Mouse (Mus musculus) 416B (cell line): ENCODE results near the gene Nhsl1.

Experiments
- DNase-seq: peaks from one replicate; pipeline ENCODE4 v3.0.0; 2011; ENCODE audit warnings: low read depth

The Nhsl1 gene

DNA sequence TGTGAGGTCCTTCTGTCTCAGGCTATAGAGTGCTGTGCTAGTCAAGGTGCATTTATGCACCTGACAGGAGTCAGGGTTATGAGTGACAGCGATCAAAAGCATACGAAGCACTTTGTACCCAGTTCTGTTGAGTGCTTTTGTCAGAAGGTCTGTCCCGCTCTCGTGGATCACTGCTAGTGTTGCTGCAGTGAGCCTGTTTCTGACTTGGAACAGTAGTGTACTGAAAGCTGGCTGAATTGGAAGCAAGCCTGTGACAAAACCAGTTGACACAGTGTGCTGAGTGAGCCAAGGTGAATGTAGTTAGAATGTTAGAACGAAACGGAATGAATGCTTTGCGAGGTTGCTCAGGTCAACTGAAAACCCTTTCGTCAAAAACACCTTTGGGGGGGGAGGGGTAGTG is 82.2 kb downstream of the Nhsl1 start:
- no peak for DNase-seq

DNA sequence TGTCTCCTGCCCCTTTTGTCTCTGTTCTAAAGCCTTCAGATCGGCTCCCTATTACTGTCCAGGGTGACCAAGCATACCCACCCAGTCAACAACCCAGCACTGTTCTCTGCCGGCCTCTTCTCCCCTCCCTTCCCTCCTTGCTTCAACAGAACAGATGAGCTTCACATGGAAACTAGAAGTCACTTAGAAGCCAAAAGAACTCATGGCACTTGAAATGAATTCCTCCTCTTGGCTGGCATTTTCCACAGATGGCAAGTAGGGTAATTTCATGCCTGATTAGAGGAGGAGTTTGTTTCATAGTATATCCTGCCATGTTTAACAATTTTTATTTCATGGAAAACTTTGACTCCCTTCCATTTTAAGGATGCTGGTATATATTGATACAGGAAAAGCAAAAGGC is 85.2 kb downstream of the Nhsl1 start:
- no peak for DNase-seq

DNA sequence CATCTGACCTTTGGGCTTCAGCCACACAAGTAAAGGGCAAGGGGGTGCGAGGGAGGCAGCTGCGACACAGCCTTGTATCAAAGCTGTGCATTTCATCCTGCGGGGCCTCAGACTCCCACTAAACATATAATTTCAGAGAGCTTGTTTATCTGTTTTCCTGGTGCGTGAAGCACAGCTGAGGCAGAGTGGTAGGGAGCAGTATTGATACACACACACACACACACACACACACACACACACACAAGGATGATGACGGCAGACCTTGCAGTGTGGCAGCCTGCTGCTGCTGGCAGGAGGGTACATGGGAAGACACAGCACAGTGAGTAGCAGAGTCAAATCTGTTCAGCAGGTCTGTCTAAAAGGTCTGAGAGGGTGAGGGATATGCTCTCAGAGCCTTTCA is 85.9 kb downstream of the Nhsl1 start:
- no peak for DNase-seq

DNA sequence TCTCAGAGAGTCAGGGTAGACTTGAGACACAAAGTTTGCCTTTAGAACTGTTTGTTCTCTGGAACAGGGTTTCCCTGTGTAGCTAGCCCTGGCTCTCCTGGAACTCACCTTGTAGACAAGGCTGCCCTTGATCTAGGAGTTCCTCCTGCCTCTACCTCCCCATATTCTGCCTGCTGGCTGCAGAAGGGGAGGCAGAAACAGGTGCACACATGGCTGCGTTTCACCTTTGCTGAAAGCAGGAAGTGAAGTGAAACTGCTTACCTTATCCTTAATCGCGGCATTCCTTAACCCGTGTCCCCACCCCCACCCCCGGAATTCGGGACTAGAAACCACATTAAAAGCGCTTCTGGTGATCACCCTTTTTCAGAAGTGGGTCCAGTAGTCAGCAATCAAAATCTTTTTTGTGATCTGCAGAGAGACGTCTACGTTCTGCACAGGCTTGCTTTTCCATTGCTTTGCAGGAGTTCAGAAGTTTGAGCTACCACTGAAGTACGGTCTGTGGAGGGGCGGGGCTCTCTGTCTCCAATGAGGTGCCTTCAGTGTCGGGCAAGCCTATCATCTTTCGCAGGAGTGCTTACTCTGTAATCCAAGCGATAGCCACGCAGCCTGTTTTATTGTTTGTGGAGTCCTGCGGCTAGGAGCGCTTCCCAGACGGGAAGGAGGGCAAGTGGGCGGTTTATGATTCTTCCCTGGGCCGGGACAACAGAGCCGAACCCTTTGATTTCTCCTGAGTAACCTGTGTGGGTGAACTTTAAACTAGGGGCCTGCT is 88.5 kb downstream of the Nhsl1 start:
- DNase-seq = peak; percentile 81

DNA sequence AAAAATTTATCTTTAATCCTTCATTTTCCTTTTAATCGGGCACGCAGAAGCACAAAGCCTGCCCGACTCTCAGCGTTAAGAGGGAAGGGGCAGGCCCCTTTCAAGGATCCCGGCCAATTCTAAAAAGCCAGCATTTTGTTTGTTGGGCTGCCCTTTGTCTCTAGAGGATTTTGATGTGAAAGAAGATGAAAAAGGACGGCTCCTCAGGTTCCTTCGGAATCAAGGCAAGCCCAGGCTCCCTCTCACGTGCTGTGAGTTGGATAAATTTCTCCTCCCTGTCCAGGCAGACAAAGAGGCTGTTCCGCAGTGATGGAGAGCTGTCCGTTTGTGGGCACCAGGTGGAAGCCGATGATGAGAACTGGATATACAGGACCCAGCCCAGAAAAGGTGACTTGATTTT is 89.3 kb downstream of the Nhsl1 start:
- no peak for DNase-seq

DNA sequence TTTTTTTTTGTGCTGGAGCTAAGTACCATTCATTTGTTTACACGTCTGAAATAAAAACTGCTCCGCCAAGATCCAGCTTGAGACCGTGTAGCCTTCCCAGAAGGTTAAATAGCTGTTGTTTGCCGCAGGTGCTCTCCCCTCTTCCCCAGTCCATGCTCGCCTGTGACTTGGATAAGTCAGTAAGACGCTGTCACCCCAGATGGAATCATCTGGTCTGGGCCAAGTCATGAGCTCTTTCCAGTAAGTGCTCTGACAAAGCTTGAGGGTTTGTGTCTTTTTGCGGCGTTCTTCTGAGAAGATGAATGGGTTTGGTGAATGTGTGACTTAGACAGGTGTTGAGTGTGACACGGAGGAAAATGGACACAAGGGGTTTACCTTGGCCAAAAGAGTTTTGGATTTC is 89.8 kb downstream of the Nhsl1 start:
- DNase-seq = no peak

DNA sequence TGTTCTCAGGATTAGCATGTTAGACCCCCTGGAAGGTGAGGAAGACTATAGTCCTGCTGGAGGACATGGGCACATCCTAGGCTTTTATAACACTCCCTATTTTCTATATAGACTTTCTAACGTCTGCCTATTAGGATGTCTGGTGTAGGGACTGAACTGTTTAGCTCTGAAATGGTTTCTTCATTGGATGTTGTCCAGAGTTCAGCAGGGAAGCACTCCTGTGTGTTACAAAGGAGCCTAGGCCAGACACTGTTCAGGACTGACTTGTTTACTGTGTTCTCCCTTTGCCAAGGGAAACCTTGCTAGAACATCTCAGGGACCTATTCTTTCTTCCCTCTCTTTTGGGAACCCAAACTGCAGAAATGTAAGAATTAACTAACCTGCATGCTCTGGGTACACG is 90.3 kb downstream of the Nhsl1 start:
- DNase-seq = no peak

DNA sequence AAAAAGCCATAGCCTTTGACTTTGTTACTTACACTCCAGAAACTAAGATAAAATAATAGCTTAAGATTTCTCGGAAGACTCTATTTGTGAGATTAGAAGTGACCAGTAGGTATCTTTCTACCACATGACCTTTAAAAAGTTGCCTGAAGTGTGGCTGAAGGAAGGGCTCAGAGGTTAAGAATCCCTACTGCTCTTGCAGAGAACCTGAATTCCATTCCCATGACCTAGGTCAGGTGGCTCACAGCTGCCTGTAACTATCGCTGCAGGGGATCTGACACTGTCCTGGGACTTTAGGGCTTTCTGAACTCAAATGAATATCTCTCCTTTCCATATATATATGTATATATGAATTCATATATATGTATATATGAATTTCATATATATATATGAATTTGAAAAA is 92.5 kb downstream of the Nhsl1 start:
- no peak for DNase-seq

DNA sequence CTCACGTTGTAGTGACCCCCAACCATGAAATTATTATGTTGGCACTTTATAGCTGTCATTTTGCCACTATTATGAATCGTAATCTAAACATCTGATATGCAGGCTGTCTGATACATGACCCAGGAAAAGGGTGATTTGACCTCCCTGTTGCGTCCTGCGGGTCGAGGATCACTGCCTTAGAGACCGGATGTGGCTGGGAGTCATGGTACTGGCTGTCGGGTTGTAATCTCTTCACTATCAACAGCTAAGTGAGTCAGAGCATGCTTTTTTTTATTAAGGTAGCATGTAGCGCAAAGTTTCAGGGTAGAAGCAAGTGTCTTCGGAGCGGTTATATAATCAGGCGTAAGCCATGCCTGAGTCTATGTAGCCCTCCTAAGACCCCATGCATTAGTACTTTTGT is 97.2 kb downstream of the Nhsl1 start:
- peak; percentile 87 for DNase-seq

DNA sequence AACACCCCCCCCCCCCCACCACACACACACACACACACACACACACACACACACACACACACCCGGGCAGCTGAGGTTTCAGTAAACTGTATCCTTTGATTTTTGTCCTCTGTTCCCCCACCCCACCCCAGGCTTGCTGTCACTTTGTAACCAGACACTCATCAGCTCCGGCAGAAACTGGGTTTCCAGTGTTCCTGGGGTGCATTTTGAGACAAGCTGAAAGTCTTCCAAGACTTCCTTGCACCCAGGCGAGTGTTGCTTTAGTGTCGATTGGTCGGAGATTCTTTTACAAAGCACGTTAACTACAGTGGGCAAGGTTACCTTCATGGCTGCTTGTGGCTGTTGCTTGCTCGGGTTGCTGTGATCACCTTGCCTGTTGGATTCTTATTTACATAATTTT is 99.4 kb downstream of the Nhsl1 start:
- no peak for DNase-seq

DNA sequence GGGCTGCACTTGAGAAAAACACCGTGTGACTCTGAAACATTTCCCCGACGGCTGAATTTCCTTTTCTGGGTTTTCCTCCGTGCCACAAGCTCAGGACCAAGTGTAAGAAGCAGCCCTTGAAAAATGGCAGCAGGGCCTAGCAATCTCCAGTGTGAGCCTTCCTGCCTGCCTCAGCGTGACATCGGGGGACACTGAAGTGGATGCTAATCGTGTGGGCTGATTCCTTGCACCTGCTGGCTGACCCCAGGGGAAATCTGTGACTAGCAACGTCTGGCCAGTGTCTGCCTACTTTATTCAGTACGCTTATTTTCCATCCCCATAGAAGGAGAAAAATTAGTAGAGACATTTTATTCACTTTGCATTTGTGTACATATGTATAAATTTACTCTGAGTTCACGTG is 100.7 kb downstream of the Nhsl1 start:
- DNase-seq = no peak

DNA sequence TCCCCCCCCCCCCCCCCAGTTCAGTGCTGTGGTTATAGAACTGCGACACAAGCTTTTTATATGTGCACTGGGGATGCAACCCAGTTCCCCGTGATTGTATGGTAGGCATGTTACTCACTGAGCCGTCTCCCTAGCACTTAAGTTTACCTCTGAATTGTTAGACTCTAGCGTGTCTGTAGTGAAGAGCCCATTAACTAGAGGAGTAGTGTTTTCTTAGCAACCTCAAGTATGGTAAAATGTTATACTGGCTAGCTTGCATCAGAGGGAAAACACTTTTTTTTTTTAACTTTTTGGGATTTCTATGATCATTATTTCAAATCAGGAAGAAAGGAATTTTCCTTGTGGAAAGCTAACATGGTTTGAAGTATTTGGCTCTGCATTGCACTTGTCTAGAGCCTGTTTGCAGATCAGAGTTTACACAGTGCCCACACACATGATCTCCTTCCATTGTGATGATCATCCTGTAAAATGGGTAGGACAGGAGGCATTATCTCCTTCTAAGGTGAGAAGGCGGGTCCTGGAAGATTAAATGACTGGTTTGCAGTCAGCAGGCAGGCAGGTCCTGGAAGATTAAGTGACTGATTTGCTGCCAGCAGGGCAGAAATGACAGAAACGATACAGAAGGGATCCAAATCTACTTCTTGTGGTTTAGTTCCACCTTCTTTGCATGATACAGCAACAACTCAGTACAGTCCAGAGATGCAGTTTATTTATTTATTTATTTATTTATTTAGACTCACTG is 101.6 kb downstream of the Nhsl1 start:
- peak; percentile 18 for DNase-seq

DNA sequence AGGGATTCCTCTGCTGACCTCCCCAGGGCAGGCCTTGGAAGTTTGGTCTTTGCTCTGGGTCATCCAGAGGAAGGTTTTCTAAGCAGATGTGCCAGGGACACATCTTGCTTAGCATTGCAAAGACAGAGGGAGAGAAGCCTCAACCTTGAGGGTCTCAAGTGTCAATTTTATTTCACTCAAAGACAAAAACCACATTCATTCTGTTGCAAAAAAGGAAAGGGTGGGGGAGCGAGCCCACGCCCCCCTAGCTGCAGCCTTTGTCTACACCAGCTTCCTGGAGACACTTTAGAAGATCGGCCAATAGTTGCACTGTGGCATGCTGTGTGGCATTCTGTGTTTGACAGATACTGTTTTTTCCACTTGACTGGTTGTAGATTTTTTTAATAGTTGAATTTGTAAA is 104.2 kb downstream of the Nhsl1 start:
- DNase-seq = peak; percentile 35

DNA sequence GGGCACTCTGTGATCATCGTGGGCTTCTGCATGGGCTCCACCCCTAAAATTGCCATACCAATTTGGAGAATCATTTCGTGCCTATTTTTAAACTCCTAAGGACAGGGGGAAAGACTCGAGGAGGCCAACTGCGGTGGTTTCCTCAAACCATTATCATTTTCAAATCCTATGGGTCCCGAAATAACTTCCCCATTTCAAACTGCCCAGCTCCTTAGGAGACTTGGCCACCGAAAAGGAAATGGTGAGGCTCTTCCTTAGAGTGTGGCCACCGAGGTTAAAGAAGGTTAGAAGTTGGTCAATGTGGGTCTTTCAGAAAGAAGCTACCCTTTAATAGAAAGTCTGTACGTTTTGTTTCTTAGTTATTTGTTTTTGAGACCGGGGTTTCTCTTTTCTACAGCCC is 104.8 kb downstream of the Nhsl1 start:
- DNase-seq = peak; percentile 85

DNA sequence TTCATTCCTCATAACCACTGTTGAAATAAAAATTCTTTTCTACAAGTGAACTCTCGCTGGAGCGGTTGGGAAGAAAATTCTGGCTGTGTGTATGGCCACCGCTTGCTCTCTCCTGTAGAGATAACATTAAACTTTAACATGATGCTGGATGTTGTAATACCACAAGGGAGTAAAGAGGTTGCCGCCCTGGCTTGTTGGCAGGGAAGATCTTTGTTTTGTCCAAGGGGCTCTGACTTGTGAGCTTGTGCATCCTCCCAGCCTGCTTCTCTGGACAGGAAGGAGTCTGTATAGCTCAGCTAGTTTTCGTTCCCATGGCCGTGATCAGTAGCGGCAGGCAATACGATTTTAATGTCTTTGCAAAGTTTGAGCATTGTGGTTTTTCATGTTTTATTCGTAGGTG is 109.1 kb downstream of the Nhsl1 start:
- no peak for DNase-seq

DNA sequence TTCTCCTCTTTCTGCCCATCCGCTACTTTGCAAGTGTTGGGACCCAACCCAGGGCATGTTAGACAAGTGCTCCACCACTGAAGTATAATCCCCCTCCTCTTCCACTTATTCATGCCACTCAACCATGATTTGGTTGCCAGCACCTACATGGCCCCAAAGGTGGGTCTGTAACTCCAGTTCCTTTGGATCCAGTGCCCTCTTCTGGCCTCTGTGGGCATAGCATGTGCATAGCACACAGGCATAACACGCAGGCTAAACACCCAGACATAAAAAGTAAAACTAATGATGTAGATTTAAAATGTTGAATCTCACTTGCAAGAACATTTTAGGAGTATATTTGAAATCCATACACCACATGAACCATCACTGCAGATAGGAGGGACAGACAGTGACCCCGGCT is 110.7 kb downstream of the Nhsl1 start:
- peak; percentile 44 for DNase-seq

DNA sequence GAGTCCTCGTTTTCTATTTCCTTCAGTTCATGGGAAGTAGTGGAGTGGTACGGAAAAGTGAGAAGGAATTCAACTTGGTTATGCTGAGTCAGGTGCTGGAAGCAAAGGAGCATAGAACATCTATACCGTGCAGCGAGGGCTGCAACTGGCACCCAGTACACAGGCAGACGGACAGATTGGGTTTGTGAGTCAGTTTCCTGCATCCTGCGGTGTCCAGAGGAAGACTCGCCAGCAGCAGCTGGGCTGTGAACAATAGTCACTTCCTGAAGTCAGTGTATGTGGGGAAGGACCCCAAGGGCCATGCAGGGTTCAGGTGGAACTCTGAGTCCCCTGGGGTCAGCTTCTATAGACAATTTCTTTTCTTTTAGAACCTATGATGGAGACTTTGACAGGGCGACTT is 111.4 kb downstream of the Nhsl1 start:
- DNase-seq = peak; percentile 96

DNA sequence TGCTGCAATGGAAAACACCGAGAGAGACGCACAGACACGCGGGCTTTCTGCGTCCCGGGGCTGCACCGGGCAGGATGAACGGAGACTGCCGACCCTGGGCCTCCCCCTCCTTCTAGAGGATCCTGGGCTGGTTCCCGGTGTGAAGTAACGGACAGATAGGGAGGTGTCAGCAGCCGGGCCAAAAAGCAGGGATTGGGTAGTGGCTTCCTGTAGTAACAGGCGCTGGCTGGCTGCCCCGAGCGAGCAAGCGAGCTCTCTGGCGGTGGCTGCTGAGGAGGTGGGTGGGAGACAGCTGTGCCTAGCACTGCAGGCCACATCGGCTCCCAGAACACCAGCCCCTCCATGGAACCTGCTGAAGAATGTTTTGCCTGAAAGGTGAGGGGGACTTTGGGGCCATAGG is 112.2 kb downstream of the Nhsl1 start:
- peak; percentile 84 for DNase-seq

DNA sequence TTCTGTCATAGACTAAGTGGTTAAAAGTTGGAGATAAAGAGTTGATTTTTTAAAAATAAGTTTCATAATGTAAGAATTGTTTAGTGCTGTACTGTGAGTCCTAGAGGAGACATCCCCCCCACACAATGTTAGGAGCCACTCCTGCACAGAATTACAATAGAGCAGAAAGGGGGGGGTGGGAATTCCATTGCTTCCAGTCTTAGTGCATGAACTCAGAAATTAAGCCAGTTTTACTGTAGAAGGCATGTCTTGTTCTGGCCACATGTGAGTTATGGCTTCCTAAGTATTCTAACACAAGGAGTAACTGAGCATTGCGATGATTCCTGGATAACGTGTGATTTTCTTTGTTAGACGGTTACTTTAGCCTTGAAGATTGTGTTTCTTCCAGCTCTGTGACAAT is 112.8 kb downstream of the Nhsl1 start:
- DNase-seq = peak; percentile 49

DNA sequence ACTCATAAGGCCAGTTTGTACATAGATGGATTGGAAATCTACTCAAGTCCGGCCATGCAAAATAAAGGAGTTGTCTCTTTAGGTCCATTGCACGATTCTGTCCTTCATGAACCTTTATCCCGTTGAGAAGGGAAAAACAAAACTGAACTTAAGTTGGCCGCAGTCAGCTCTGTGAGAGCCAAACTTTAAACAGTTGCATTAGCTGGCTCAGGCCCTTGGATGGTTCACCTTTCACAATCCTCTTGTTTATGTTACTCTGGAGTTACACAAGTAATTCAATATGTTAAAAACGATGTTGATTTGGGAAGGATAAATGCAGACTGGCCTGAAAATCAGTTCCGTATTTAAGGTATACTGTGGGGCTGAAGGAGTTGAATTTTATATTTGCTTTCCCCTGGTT is 116.7 kb downstream of the Nhsl1 start:
- DNase-seq = no peak

DNA sequence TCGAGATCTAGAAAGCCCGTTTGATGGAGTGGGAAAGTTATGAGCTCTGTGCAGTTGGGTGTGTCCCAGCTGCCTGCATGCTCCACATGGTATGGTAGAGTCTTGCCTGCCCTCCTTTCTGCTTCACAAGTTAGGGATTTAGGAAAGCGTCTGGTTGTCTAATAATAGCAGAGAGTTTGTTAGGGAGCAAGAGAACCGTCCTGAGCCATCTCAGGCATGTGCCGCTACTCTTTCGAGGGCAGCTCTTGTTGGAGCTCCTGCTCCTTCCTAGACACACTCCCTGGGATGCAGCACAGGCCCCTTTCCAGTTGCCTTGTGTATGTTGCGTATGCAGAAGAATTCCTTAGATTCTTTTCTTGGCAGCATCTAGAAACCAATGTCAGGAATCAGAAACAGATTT is 117.2 kb downstream of the Nhsl1 start:
- DNase-seq = no peak

DNA sequence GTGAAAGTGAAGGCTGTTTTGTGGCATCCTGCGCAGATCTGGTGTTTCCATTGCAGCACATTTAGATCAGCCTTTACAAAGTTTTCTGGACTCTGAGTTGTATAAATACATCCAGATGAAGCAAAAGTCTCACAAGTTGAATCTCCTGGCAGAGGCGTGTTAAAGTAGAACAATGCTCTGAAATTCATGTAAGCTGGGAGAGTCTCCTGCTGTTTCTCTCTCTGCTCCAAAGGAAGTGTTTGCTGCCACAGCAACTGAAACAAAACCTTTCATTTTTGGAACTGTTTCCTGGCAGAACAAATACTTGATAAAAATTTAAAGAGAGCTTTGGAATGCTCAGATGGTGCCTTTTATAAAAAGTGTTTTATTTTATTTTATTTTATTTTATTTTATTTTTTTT is 118.8 kb downstream of the Nhsl1 start:
- DNase-seq = no peak

DNA sequence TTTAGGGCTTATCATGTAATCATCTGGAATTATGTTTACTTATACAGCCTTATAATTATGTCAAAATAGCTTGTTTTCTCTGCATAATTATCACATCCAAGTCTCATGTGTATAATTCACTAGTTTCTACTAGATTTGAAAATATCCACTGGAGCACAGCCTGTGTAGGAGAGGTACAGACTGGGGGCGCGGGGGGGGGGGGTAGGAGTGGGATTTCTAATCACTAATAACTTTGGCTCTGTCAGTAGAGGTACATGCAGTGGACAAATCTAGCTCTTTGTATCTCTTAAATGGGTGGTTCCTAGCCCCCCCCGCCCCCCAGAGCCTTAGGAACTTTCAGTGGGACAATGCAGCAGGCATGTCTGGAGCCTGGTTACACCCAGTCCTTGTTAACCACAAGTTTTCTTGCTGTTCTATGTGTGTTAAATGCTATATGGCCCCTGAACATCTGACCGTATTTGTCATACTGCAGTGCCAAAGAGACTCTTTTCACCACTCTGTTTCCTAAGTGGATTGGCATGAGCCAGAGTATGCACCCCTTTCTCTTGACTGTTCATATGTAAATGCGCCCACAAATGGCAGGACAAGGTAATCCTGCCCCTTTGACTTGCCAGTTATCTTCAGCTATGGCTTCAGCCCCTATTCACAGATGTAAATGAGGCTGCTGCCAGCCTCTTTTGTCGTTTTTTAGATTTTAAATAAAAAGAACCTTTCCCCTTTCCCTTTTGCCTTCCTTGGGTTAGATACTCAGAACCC is 127.0 kb downstream of the Nhsl1 start:
- DNase-seq = no peak
